Mouse (Mus musculus): ENCODE measurements around the gene Bst1.

The Bst1 gene

DNA sequence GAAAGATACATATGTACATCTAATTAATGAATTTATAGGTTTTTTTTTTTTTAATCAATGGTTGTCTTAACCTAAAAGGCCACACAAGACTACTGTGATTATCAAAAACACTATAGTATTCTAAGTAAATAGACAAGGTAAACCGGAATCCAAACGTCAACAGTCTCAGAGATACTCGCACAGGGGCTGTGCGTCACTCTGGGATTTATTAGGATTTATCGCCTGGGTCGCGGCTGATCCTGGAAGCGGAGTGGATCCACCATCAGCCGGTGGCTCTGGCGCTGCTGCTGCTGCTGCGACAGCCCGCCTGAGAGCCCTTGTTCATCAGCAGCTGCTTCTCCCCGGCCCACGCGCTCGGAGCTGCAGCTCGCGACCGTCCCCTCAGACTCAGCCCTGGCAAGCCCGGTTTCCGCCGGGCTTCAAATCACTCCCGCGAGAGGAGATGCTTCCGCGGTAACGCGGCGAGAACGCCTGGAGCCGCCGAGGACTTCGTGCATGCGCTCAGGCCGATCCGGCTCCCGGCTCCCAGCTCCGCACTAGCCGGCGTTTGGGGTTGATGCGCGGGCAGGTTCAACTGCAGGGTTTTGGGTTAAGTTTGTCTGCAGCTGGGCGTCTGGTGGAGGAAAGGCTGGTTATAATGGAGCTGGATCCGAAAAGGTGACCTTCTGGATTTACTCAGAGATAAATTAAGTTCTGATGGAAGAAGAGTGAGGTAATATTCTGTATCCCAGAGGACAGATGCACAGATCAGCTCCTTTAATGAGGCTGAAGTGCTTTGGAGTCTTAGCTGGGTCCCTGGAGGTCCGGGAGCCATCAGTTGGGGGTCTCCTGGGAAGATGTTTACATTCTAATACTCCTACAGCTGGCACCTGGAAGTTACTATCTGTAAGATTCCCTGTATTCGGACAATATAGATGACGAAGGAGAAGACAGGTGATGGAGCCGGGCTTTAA is 10.7 kb upstream of the Bst1 start:
- intact Hi-C loops (cut with DNase I): no loop called here

DNA sequence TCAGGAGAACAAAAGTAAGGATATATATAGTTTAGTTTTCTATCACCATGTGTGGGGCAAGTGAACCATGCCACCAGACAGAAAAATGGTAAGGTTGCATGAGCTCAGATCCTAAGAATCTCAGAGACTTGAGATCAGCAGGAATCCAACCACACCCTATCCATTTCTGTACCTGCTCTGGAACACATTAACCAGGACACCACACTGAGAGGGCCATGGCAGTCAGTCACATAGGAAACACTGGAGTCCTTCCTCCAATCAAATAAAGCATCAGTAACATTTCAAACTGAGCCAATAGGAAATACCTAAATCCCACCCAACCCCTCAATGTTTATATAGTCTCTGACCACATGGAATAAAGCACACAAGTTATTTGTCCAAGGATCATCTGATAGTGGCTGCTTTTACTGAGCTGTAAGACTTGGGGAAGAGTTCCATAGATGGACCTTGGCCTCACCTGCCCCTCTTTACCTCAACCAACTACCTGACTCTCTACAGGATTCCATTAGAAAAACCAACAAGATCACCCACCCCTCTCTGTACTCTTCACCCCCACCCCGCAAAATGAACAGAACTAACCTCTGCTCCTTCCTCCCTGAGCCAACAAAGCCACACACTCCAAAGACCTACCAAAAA is 8.1 kb upstream of the Bst1 start:
- intact Hi-C loops (cut with DNase I): no loop called here

DNA sequence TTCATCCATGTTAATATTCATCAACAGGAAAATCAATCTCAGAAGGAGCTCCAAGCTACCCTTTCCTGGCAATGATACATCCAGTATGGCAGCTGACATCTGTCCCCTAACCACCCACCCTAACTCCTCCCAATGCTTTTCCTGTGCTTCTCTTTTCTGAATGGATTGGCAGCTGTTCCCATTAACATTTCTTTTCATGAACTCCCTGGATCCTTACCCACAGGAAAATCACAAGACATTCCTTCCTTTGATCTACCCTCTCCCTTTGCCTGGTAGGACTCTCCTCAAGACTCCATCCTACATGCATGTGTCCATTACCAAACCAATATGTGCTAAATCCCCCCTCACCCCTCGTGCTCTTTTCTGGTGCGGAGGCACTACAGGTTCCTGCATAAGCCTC is 4.1 kb upstream of the Bst1 start:
- intact Hi-C loops (cut with DNase I): no loop called here

DNA sequence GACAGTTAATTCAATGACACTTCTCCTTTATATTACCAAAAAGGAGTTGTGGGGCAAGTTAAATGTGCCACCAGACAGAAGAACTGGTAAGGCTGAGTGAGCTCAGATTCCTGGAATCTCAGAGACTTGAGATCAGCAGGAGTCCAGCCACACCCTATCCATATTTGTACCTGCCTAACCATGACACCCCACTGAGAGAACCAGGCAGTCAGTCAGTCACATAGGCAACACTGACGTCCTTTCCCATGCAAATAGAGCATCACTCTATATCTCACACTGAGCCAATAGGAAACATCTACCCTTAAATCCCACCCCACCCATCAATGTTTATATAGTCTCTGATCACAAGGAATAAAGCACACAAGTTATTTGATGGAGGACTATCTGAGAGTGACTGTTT is 2.9 kb upstream of the Bst1 start:
- intact Hi-C loops (cut with DNase I): no loop called here

DNA sequence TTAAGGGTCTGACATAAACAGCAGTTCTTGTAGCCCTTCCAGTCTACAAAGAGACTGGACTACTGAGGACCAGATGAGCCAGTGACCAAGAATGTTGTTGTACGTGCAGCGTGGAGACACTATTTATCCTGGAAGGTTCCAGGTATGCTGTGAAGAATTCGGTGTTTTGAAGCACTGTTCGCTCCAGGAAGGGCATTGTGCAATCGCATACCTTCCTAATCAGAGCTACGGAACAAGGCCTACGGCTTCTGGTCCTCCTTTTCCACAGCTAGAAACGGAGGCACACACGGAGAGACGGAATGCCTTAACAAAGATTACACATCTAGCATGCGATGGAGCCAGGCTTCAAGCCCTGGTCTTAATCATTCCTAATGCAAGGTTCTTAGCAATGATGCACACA is 2.1 kb downstream of the Bst1 start:
- intact Hi-C loops (cut with DNase I): no loop called here

DNA sequence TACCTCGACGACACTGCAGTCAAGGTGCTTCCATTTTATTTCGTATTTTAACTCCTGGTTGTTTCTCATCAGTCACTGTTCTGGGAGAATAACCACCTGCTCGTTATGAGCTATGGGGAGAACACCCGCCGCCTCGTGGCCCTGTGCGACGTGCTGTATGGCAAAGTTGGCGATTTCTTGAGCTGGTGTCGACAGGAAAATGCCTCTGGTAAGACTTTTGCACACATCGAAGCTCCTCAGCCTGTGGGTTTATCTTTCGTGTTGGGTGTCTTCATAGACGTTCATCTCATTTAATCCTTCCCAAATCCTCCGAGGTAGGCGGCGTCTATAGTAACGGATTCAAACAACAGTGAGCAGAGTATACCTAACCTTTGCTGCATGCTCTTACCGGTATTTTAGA is 2.9 kb downstream of the Bst1 start, which contains the start of gene Fbxl5:
TSS of gene Fbxl5 (minus strand) at position 101 of the 400 bp plus-strand sequence.
- intact Hi-C loops (cut with DNase I): no loop called here

GRCm38 (mm10) chr5:43822199-43822598 is 3.5 kb downstream of the Bst1 start:
- intact Hi-C loops (cut with DNase I): no loop called here

- intact Hi-C loops (cut with DNase I): no loop called here
Observed at GRCm38 (mm10) chr5:43822824-43823223, 4.1 kb downstream of the Bst1 start.

GRCm38 (mm10) chr5:43824580-43824979 is 5.9 kb downstream of the Bst1 start:
- intact Hi-C loops (cut with DNase I): no loop called here

DNA sequence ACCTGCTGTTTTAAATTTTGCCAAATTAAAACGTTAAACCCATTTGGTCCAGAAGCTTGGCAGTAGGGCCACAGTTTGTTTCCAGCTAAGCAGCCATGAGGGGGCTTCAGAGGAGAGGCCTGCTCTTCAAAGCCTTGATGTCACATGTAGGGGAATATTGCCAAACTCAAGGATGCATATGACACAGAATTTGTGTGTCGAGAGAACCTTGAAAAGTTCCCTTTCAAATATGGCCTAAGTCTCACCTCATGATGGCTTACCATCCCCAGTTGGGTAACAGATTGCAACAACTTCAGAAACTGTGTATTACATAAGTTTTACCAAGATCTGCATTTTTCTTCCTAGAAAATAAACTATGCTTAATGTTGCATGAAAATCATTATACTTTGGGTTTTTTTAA is 8.2 kb downstream of the Bst1 start:
- intact Hi-C loops (cut with DNase I): no loop called here

DNA sequence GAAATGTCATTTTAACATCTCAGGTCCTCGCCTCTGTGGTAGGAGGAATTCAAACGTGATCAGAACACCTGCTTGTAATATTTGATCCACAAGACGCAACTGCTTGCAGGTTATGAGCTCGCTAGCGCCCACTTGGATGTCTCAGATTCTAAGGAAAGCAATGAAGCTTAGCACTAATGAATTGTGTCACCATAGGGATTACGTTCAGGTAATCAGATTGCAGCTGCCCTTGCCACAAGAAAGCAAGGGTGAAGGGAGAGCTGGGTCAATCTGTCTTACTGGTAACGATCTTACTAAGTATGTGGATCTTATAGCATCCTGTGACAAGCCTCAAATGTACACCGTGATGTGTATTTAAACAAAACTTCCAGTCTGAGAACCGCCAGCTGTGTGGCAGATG is 8.7 kb downstream of the Bst1 start:
- intact Hi-C loops (cut with DNase I): no loop called here

- intact Hi-C loops (cut with DNase I): loop anchor here (5.0 kb wide), 1 partner anchor 159 kb away; no protein-coding TSS in a partner anchor
Observed at GRCm38 (mm10) chr5:43836590-43836989, 17.9 kb downstream of the Bst1 start.

- intact Hi-C loops (cut with DNase I): loop anchor here (5.0 kb wide), 1 partner anchor 160 kb away; no protein-coding TSS in a partner anchor
Observed at GRCm38 (mm10) chr5:43837372-43837771, 18.7 kb downstream of the Bst1 start.

- intact Hi-C loops (cut with DNase I): loop anchor here (5.0 kb wide), 2 partner anchors 51 to 151 kb away; no protein-coding TSS in a partner anchor
Observed at GRCm38 (mm10) chr5:43841144-43842010, 22.7 kb downstream of the Bst1 start.

- intact Hi-C loops (cut with DNase I): loop anchor here (5.0 kb wide), 2 partner anchors 50 to 150 kb away; no protein-coding TSS in a partner anchor
Observed at GRCm38 (mm10) chr5:43842011-43842285, 23.3 kb downstream of the Bst1 start.

DNA sequence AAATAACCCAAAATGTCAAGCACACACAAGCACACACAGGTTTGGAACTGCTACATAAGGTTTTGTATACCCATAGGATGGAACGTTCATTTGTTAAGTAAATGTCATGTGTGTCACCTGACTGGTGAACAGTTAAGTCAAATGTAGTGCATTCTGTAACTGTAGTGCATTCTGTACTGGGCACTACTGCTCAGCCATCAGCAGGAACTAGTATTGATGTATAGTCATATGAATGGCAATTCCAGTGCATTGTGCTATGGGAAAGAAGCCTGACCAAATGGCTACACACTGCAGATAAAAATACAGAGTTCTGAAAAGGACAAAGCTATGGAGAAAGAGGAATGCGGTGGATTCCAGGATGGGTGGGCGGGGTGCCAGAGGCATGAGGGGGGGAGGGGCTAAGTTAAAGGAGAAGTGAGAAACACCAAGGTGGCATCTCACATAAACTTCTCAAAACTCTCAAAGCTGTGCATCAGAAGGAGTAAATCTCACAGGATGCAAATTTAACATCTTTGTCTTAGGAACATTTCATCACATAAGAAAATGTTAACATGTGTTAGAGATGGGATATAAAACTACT is 24.0 kb downstream of the Bst1 start:
- intact Hi-C loops (cut with DNase I): loop anchor here (5.0 kb wide), 2 partner anchors 50 to 150 kb away; no protein-coding TSS in a partner anchor

GRCm38 (mm10) chr5:43845083-43845482 is 26.4 kb downstream of the Bst1 start:
- intact Hi-C loops (cut with DNase I): no loop called here

GRCm38 (mm10) chr5:43845646-43846045 is 27.0 kb downstream of the Bst1 start:
- intact Hi-C loops (cut with DNase I): no loop called here

GRCm38 (mm10) chr5:43846227-43846626 is 27.5 kb downstream of the Bst1 start:
- intact Hi-C loops (cut with DNase I): no loop called here

DNA sequence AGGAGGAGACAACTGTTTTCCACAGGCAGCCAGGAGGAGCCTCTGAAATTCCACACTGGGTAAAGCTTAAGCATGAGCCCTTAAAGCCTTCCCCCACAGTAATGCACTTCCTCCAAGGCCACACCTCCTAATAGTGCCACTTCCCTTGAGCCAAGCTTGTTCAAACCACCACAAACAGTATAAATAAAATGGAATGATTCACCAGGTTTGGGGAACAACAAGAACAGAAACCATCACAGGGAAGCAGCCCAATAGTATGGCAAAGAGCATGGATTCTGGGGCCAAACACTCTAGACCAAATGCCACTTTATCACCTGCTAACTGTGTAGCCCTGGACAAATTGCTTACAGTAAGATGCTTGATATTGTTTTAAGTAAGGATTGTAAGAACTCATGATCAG is 28.9 kb downstream of the Bst1 start:
- intact Hi-C loops (cut with DNase I): no loop called here

DNA sequence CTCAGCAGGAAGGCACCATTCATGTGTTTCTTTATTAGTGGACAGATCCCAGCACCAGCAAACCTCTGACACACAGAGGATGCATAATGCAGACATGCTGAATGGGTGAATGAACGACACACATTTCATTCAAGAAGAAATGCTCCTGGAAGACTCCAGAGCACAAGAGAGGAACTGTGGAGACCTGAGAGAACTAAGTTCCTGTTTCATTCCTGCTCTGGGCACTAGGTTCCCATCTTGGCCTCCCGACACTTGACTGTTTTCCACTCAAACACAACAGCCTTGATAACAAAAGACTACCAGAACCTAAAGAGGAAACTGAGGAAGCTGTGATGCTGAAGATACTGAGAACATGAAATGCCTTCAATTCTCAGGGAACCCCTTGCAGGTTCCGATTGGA is 29.6 kb downstream of the Bst1 start:
- intact Hi-C loops (cut with DNase I): no loop called here
